Mouse (Mus musculus): ENCODE data around the gene Chst3. TPM values are rescaled to one million over a fixed set of nuclear protein-coding genes. Genes with fewer than 3 reads are reported as not detected.

The Chst3 gene
- polyA plus RNA-seq, 2 experiments: 0.09 to 0.13 TPM

DNA sequence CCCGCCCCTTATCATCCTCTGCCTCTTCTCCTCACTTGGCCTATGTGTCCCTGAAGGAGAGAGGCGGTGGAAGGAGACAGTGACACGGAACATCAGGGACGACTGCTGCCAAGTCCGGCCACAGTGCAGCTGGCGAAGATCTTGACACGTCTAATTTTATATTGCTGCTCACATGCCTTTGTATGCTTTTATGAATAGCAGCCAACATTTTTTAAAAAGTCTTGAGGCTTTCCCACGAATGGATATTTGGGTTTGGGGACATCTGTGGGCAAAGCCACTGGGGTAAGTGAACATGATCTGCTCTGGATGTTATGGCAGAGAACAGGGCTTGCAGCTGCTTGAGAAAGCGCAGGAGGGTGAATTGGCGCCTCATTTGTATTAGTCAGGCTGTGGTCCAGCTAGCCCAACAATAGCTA lies 21.6 kb downstream of the Chst3 start:
- Histone ChIP-seq H3K4me1 (replicated peaks; ENCODE audit: control insufficient read depth in 2 of 2, insufficient read depth in 2 of 2, low read length in 1 of 2) (0 out of 4 replicates have a peak, but pooled peaks cover 0 to 1% of the 10 kb centered on the region in 2 experiments), H3K36me3 (replicated peaks; ENCODE audit: control insufficient read depth, insufficient read depth, low read depth) (no peaks in the 10 kb centered on the region), H3K4me2 (ENCODE audit: low read depth) (no peak overlapping the region), H3K9me3 (ENCODE audit: control insufficient read depth, low read length) (no peaks in the 10 kb centered on the region), H3K27ac (no peak overlapping the region), H3K9ac (replicated peaks) (no peak overlapping the region), H3K27me3 (ENCODE audit: control insufficient read depth, insufficient read depth, low read length) (no peaks in the 10 kb centered on the region), H3K4me3 (ENCODE audit: insufficient read depth in 1 of 2, low read depth in 2 of 2, low read length in 2 of 2) (no peak overlapping the region)
- TF ChIP-seq EP300 (IDR thresholded peaks at IDR 0.05; ENCODE audit: low read depth) (no peak), CTCF (IDR thresholded peaks at IDR 0.05; ENCODE audit: low read depth) (no peak)
- ATAC-seq (ENCODE audit: insufficient read depth) (no peak), DNase-seq (ENCODE audit: low read depth in 3 of 3, low spot score in 3 of 3) (no peak)
- WGBS (ENCODE audit: insufficient replicate concordance): 59% methylated on average over 10 of the region's 10 CpGs

GRCm38 (mm10) chr10:60196971-60197370 lies 22.1 kb downstream of the Chst3 start:
- H3K4me2 ChIP-seq (ENCODE audit: low read depth): no peak overlapping the region
- H3K4me1 ChIP-seq (replicated peaks; ENCODE audit: control insufficient read depth in 2 of 2, insufficient read depth in 2 of 2, low read length in 1 of 2): 0 out of 4 replicates have a peak, but pooled peaks cover 0 to 1% of the 10 kb centered on the region in 2 experiments
- DNase-seq (ENCODE audit: low read depth in 3 of 3, low spot score in 3 of 3): no peak
- H3K9me3 ChIP-seq (ENCODE audit: control insufficient read depth, low read length): no peaks in the 10 kb centered on the region
- no peak for ATAC-seq (ENCODE audit: insufficient read depth)
- H3K36me3 ChIP-seq (replicated peaks; ENCODE audit: control insufficient read depth, insufficient read depth, low read depth): no peaks in the 10 kb centered on the region
- H3K27me3 ChIP-seq (ENCODE audit: control insufficient read depth, insufficient read depth, low read length): no peaks in the 10 kb centered on the region; the same call in 1 of the 2 replicates
- H3K4me3 ChIP-seq (ENCODE audit: insufficient read depth in 1 of 2, low read depth in 2 of 2, low read length in 2 of 2): no peak overlapping the region
- no peak for TF ChIP-seq EP300 (IDR thresholded peaks at IDR 0.05; ENCODE audit: low read depth)
- no peak for TF ChIP-seq CTCF (IDR thresholded peaks at IDR 0.05; ENCODE audit: low read depth)
- WGBS (ENCODE audit: insufficient replicate concordance): 48% methylated on average over 5 of the region's 5 CpGs
- no peak overlapping the region for H3K9ac ChIP-seq (replicated peaks)
- H3K27ac ChIP-seq: no peak overlapping the region

- ATAC-seq (ENCODE audit: insufficient read depth) (no peak), DNase-seq (ENCODE audit: low read depth in 3 of 3, low spot score in 3 of 3) (no peak)
- no peak overlapping the region for H3K4me3 ChIP-seq (ENCODE audit: insufficient read depth in 1 of 2, low read depth in 2 of 2, low read length in 2 of 2)
- 38% methylated on average over 4 of the region's 4 CpGs for WGBS (ENCODE audit: insufficient replicate concordance)
- no peaks in the 10 kb centered on the region for H3K9me3 ChIP-seq (ENCODE audit: control insufficient read depth, low read length)
- H3K4me1 ChIP-seq (replicated peaks; ENCODE audit: control insufficient read depth in 2 of 2, insufficient read depth in 2 of 2, low read length in 1 of 2): 0 out of 4 replicates have a peak, but pooled peaks cover 0 to 1% of the 10 kb centered on the region in 2 experiments
- no peaks in the 10 kb centered on the region; the same call in 1 of the 2 replicates for H3K27me3 ChIP-seq (ENCODE audit: control insufficient read depth, insufficient read depth, low read length)
- no peak overlapping the region for H3K4me2 ChIP-seq (ENCODE audit: low read depth)
- no peak for TF ChIP-seq CTCF (IDR thresholded peaks at IDR 0.05; ENCODE audit: low read depth)
- no peak for TF ChIP-seq EP300 (IDR thresholded peaks at IDR 0.05; ENCODE audit: low read depth)
- H3K36me3 ChIP-seq (replicated peaks; ENCODE audit: control insufficient read depth, insufficient read depth, low read depth): no peaks in the 10 kb centered on the region
- no peak overlapping the region for H3K27ac ChIP-seq
- no peak overlapping the region for H3K9ac ChIP-seq (replicated peaks)
These were observed 24.0 kb downstream of the Chst3 start for GRCm38 (mm10) chr10:60195087-60195486.

- H3K9ac ChIP-seq (replicated peaks): no peak overlapping the region
- H3K27me3 ChIP-seq (ENCODE audit: control insufficient read depth, insufficient read depth, low read length): no peaks in the 10 kb centered on the region; the same call in 1 of the 2 replicates
- WGBS (ENCODE audit: insufficient replicate concordance): 11% methylated on average over 18 of the region's 19 CpGs
- H3K4me2 ChIP-seq (ENCODE audit: low read depth): no peak overlapping the region
- ATAC-seq (ENCODE audit: insufficient read depth) (no peak), DNase-seq (ENCODE audit: low read depth in 3 of 3, low spot score in 3 of 3) (no peak)
- 0 out of 4 replicates have a peak, but pooled peaks cover 0 to 1% of the 10 kb centered on the region in 2 experiments for H3K4me1 ChIP-seq (replicated peaks; ENCODE audit: control insufficient read depth in 2 of 2, insufficient read depth in 2 of 2, low read length in 1 of 2)
- no peaks in the 10 kb centered on the region for H3K36me3 ChIP-seq (replicated peaks; ENCODE audit: control insufficient read depth, insufficient read depth, low read depth)
- TF ChIP-seq EP300 (IDR thresholded peaks at IDR 0.05; ENCODE audit: low read depth) (no peak), CTCF (IDR thresholded peaks at IDR 0.05; ENCODE audit: low read depth) (no peak)
- no peak overlapping the region for H3K27ac ChIP-seq
- no peaks in the 10 kb centered on the region for H3K9me3 ChIP-seq (ENCODE audit: control insufficient read depth, low read length)
- H3K4me3 ChIP-seq (ENCODE audit: insufficient read depth in 1 of 2, low read depth in 2 of 2, low read length in 2 of 2): no peak overlapping the region
These were observed 25.3 kb downstream of the Chst3 start for GRCm38 (mm10) chr10:60193532-60194423.

GRCm38 (mm10) chr10:60191796-60192195 lies 27.3 kb downstream of the Chst3 start:
- H3K27me3 ChIP-seq (ENCODE audit: control insufficient read depth, insufficient read depth, low read length): no peaks in the 10 kb centered on the region; the same call in 1 of the 2 replicates
- 0 out of 4 replicates have a peak, but pooled peaks cover 0 to 1% of the 10 kb centered on the region in 2 experiments for H3K4me1 ChIP-seq (replicated peaks; ENCODE audit: control insufficient read depth in 2 of 2, insufficient read depth in 2 of 2, low read length in 1 of 2)
- no peaks in the 10 kb centered on the region for H3K9me3 ChIP-seq (ENCODE audit: control insufficient read depth, low read length)
- H3K9ac ChIP-seq (replicated peaks): no peak overlapping the region
- TF ChIP-seq EP300 (IDR thresholded peaks at IDR 0.05; ENCODE audit: low read depth) (no peak), CTCF (IDR thresholded peaks at IDR 0.05; ENCODE audit: low read depth) (peak; percentile 75)
- no peak overlapping the region for H3K4me3 ChIP-seq (ENCODE audit: insufficient read depth in 1 of 2, low read depth in 2 of 2, low read length in 2 of 2)
- WGBS (ENCODE audit: insufficient replicate concordance): 1% methylated on average over 17 of the region's 17 CpGs
- no peak overlapping the region for H3K27ac ChIP-seq
- peak overlapping the region; percentile 42 for H3K4me2 ChIP-seq (ENCODE audit: low read depth)
- DNase-seq (ENCODE audit: low read depth in 3 of 3, low spot score in 3 of 3) (peak in 2 of 3 experiments; percentile 13 to 16), ATAC-seq (ENCODE audit: insufficient read depth) (no peak)
- no peaks in the 10 kb centered on the region for H3K36me3 ChIP-seq (replicated peaks; ENCODE audit: control insufficient read depth, insufficient read depth, low read depth)
